Mouse (Mus musculus): ENCODE data around the gene Nup62. TPM values are rescaled to one million over a fixed set of nuclear protein-coding genes. Genes with fewer than 3 reads are reported as not detected.
A peak's percentile ranks its signal among the peaks of the same experiment; 100 is the strongest.

Nup62 gene
- polyA plus RNA-seq, 1 experiment from 2014 or later, result 66.9 TPM

- peaks cover 23% of the 10 kb centered on the region for H3K36me3 ChIP-seq (replicated peaks; ENCODE audit: control insufficient read depth, insufficient read depth, low read depth, low read length)
- WGBS, result 88% methylated on average over 24 of the region's 24 CpGs
These were observed 49.0 kb downstream of the Nup62 start for GRCm38 (mm10) chr7:44864595-44865542.

GRCm38 (mm10) chr7:44866276-44867009 is 50.6 kb downstream of the Nup62 start:
- Histone ChIP-seq H3K36me3 (replicated peaks; ENCODE audit: control insufficient read depth, insufficient read depth, low read depth, low read length) (peaks cover 23% of the 10 kb centered on the region), H3K27ac (replicated peaks; ENCODE audit: low read depth, low read length) (no peak overlapping the region), H3K4me1 (ENCODE audit: control insufficient read depth, insufficient read depth, low read length) (peaks cover 6% of the 10 kb centered on the region; the same call in 1 of the 2 replicates), H3K27me3 (ENCODE audit: control insufficient read depth, insufficient read depth, low read length) (no peaks in the 10 kb centered on the region), H3K4me2 (ENCODE audit: low read depth, low read length) (peak overlapping the region; percentile 4; the same call in 1 of the 2 replicates), H3K9me3 (replicated peaks; ENCODE audit: control insufficient read depth, low read length) (no peaks in the 10 kb centered on the region), H3K4me3 (ENCODE audit: low read depth, low read length) (no peak overlapping the region), H3K9ac (replicated peaks; ENCODE audit: low read length) (0 out of 2 replicates have a peak overlapping the region, but pooled peaks have one; percentile 13)
- DNase-seq (ENCODE audit: low spot score) (no peak), ATAC-seq (replicated peaks; ENCODE audit: insufficient number of reproducible peaks, low FRiP score, low TSS enrichment, low read depth) (no peak)
- WGBS, result 69% methylated on average over 15 of the region's 15 CpGs

More at GRCm38 (mm10) chr7:44864595-44865542, 49.0 kb downstream of the Nup62 start:
- H3K4me1 ChIP-seq (ENCODE audit: control insufficient read depth, insufficient read depth, low read length), result peaks cover 6% of the 10 kb centered on the region; the same call in 1 of the 2 replicates
- ATAC-seq (replicated peaks; ENCODE audit: insufficient number of reproducible peaks, low FRiP score, low TSS enrichment, low read depth), result no peak
- no peaks in the 10 kb centered on the region for H3K27me3 ChIP-seq (ENCODE audit: control insufficient read depth, insufficient read depth, low read length)
- DNase-seq (ENCODE audit: low spot score), result no peak
- H3K9ac ChIP-seq (replicated peaks; ENCODE audit: low read length), result no peak overlapping the region
- H3K9me3 ChIP-seq (replicated peaks; ENCODE audit: control insufficient read depth, low read length), result no peaks in the 10 kb centered on the region
- no peak overlapping the region for H3K4me3 ChIP-seq (ENCODE audit: low read depth, low read length)
- H3K27ac ChIP-seq (replicated peaks; ENCODE audit: low read depth, low read length), result no peak overlapping the region
- H3K4me2 ChIP-seq (ENCODE audit: low read depth, low read length), result no peak overlapping the region

- no peaks in the 10 kb centered on the region for H3K27me3 ChIP-seq (ENCODE audit: control insufficient read depth, insufficient read depth, low read length)
- ATAC-seq (replicated peaks; ENCODE audit: insufficient number of reproducible peaks, low FRiP score, low TSS enrichment, low read depth), result no peak
- 75% methylated on average over 19 of the region's 19 CpGs for WGBS
- H3K36me3 ChIP-seq (replicated peaks; ENCODE audit: control insufficient read depth, insufficient read depth, low read depth, low read length), result peaks cover 22% of the 10 kb centered on the region
- H3K4me1 ChIP-seq (ENCODE audit: control insufficient read depth, insufficient read depth, low read length), result peaks cover 6% of the 10 kb centered on the region; the same call in 1 of the 2 replicates
- no peak for DNase-seq (ENCODE audit: low spot score)
- peak overlapping the region; percentile 97 for H3K4me3 ChIP-seq (ENCODE audit: low read depth, low read length)
- no peak overlapping the region for H3K27ac ChIP-seq (replicated peaks; ENCODE audit: low read depth, low read length)
- peak overlapping the region; percentile 39 for H3K9ac ChIP-seq (replicated peaks; ENCODE audit: low read length)
- H3K4me2 ChIP-seq (ENCODE audit: low read depth, low read length), result peak overlapping the region; percentile 90
- H3K9me3 ChIP-seq (replicated peaks; ENCODE audit: control insufficient read depth, low read length), result no peaks in the 10 kb centered on the region
These were observed 51.3 kb downstream of the Nup62 start for GRCm38 (mm10) chr7:44867010-44867702.

GRCm38 (mm10) chr7:44867802-44868201 is 51.9 kb downstream of the Nup62 start:
- Histone ChIP-seq H3K9me3 (replicated peaks; ENCODE audit: control insufficient read depth, low read length) (no peaks in the 10 kb centered on the region), H3K4me2 (ENCODE audit: low read depth, low read length) (peak overlapping the region; percentile 90), H3K36me3 (replicated peaks; ENCODE audit: control insufficient read depth, insufficient read depth, low read depth, low read length) (peaks cover 16% of the 10 kb centered on the region), H3K9ac (replicated peaks; ENCODE audit: low read length) (peak overlapping the region; percentile 99), H3K27ac (replicated peaks; ENCODE audit: low read depth, low read length) (no peak overlapping the region), H3K4me3 (ENCODE audit: low read depth, low read length) (peak overlapping the region; percentile 97), H3K27me3 (ENCODE audit: control insufficient read depth, insufficient read depth, low read length) (no peaks in the 10 kb centered on the region), H3K4me1 (ENCODE audit: control insufficient read depth, insufficient read depth, low read length) (peaks cover 6% of the 10 kb centered on the region; the same call in 1 of the 2 replicates)
- no peak for DNase-seq (ENCODE audit: low spot score)
- ATAC-seq (replicated peaks; ENCODE audit: insufficient number of reproducible peaks, low FRiP score, low TSS enrichment, low read depth), result no peak
- WGBS, result 56% methylated on average over 9 of the region's 9 CpGs

DNA sequence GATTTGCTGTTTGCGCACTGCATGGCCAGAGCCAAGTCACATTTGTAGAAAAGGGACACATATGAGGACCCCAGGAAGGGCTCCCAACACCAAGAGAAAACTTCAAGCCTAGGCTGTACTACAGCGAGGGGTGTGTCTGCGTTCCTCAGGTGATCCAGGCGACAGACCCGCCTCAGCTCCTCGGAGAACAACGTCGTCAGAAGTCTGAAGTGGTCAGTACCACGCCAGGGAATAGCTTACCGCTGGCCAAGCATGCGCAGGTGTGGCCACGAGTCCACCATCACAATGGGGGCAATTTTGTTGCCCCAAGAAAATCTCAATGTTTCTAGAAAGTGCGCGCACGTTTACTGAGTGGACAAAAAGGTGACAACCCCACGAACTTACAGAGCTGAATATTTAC is 52.6 kb downstream of the Nup62 start:
- Histone ChIP-seq H3K9ac (replicated peaks; ENCODE audit: low read length) (peak overlapping the region; percentile 99), H3K27me3 (ENCODE audit: control insufficient read depth, insufficient read depth, low read length) (no peaks in the 10 kb centered on the region), H3K27ac (replicated peaks; ENCODE audit: low read depth, low read length) (no peak overlapping the region), H3K4me3 (ENCODE audit: low read depth, low read length) (peak overlapping the region; percentile 97), H3K4me2 (ENCODE audit: low read depth, low read length) (peak overlapping the region; percentile 90), H3K9me3 (replicated peaks; ENCODE audit: control insufficient read depth, low read length) (no peaks in the 10 kb centered on the region), H3K4me1 (ENCODE audit: control insufficient read depth, insufficient read depth, low read length) (peaks cover 6% of the 10 kb centered on the region; the same call in 1 of the 2 replicates), H3K36me3 (replicated peaks; ENCODE audit: control insufficient read depth, insufficient read depth, low read depth, low read length) (peaks cover 9% of the 10 kb centered on the region)
- ATAC-seq (replicated peaks; ENCODE audit: insufficient number of reproducible peaks, low FRiP score, low TSS enrichment, low read depth), result no peak
- WGBS, result 7% methylated on average over 16 of the region's 16 CpGs
- DNase-seq (ENCODE audit: low spot score), result no peak

DNA sequence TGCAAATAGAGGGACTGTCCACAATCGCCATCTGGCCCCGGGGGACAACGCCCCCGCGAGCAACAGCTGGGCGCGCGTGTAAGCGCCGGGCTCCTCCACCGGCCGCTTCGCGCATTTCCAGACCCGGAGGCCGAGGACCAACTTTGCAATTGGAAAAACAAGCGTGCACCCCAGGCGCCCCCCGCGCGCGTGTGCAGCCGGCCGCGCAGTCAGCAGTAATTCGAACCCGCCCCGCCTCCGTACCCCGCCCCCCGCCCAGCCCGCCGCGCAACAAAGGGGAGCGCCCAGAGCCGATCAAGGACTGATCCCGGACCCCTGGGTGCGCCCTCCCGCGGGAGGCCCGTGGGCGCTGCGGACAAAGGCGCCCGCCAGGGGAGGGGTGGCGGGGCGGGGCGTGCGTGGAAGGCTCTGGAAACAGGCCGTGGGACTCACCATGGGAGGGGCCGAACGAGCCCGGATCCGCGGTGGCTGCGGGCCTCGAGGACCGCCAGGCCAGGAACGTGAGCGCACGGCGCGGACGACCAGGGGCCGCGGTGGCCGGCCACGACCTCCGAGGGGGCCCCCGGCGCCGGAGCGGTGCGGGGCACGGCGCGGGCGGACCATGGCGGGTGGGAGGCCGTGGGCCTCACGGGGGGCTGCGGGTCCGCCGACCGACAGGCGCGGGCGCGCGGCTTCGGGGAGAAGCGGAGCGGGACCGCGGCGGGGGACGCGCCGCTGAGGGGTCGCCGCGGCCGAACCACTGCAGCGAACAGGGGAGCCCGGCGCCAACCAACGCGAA is 53.2 kb downstream of the Nup62 start:
- Histone ChIP-seq H3K4me3 (ENCODE audit: low read depth, low read length) (peak overlapping the region; percentile 97), H3K9ac (replicated peaks; ENCODE audit: low read length) (peak overlapping the region; percentile 99), H3K4me2 (ENCODE audit: low read depth, low read length) (peak overlapping the region; percentile 90), H3K36me3 (replicated peaks; ENCODE audit: control insufficient read depth, insufficient read depth, low read depth, low read length) (peaks cover 4% of the 10 kb centered on the region), H3K9me3 (replicated peaks; ENCODE audit: control insufficient read depth, low read length) (no peaks in the 10 kb centered on the region), H3K27ac (replicated peaks; ENCODE audit: low read depth, low read length) (peak overlapping the region; percentile 100), H3K27me3 (ENCODE audit: control insufficient read depth, insufficient read depth, low read length) (no peaks in the 10 kb centered on the region), H3K4me1 (ENCODE audit: control insufficient read depth, insufficient read depth, low read length) (peaks cover 6% of the 10 kb centered on the region; the same call in 1 of the 2 replicates)
- under 1% methylated on average over 89 of the region's 108 CpGs for WGBS
- DNase-seq (ENCODE audit: low spot score) (peak; percentile 79), ATAC-seq (replicated peaks; ENCODE audit: insufficient number of reproducible peaks, low FRiP score, low TSS enrichment, low read depth) (peak; percentile 26)
